Mouse (Mus musculus) MEL (cell line): ENCODE results near the gene Slc16a6. TPM values are rescaled to one million over a fixed set of nuclear protein-coding genes. Genes with fewer than 3 reads are reported as not detected.

ENCODE experiments used
- DNase-seq: peaks from one replicate; pipeline ENCODE4 v3.0.0; 2011; ENCODE audit warnings: low read depth, low spot score
- H3K27ac ChIP-seq: 2 replicates; pipeline ENCODE4 v1.5.1; 2012; ENCODE audit warnings: low read depth, mild to moderate bottlenecking, control low read depth, low read length, moderate library complexity; ENCODE audit not compliant: control insufficient read depth
- H3K27me3 ChIP-seq, 2 experiments: fragments of 150-350 bp in 1 of 2; sonication (generic) in 1 of 2; 2 replicates each; pipeline ENCODE4 v1.6.1; 2012; ENCODE audit warnings: low read length in 2 of 2, mild to moderate bottlenecking in 2 of 2, improper control_type of control experiment in 1 of 2, moderate library complexity in 1 of 2; ENCODE audit not compliant: insufficient read depth in 2 of 2, control insufficient read depth in 1 of 2
- H3K36me3 ChIP-seq, 2 experiments: 2 replicates each; pipeline ENCODE4 v1.6.1; 2012 to 2014; ENCODE audit warnings: low read length in 2 of 2, improper control_type of control experiment in 1 of 2, inconsistent platforms in 1 of 2, mild to moderate bottlenecking in 1 of 2; ENCODE audit not compliant: insufficient read depth in 2 of 2, control insufficient read depth in 1 of 2
- H3K4me1 ChIP-seq, 2 experiments: fragments of 150-350 bp in 1 of 2; sonication (generic) in 1 of 2; 2 replicates each; pipeline ENCODE4 v1.6.1; 2012; ENCODE audit warnings: low read length in 2 of 2, improper control_type of control experiment in 1 of 2, mild to moderate bottlenecking in 1 of 2; ENCODE audit not compliant: insufficient read depth in 2 of 2, control insufficient read depth in 1 of 2
- H3K4me3 ChIP-seq, 2 experiments: fragments of 150-350 bp in 1 of 2; sonication (generic) in 1 of 2; 2 replicates each; pipeline ENCODE4 v1.5.1; 2012; ENCODE audit warnings: low read depth in 2 of 2, low read length in 2 of 2, mild to moderate bottlenecking in 2 of 2, moderate library complexity in 2 of 2, control low read depth in 1 of 2, improper control_type of control experiment in 1 of 2; ENCODE audit not compliant: control insufficient read depth in 1 of 2, insufficient read depth in 1 of 2
- H3K79me2 ChIP-seq: 2 replicates; pipeline ENCODE4 v1.6.1; 2012; ENCODE audit warnings: mild to moderate bottlenecking, low read length, moderate library complexity; ENCODE audit not compliant: control insufficient read depth, poor library complexity, insufficient read depth
- H3K9ac ChIP-seq: 2 replicates; pipeline ENCODE4 v1.6.1; 2012; ENCODE audit warnings: low read depth, mild to moderate bottlenecking, control low read depth, low read length, moderate library complexity; ENCODE audit not compliant: control insufficient read depth, poor library complexity, severe bottlenecking
- H3K9me3 ChIP-seq: fragments of 150-350 bp; sonication (generic); replicated peaks from 2 replicates; pipeline ENCODE4 v1.6.1; 2012; ENCODE audit warnings: mild to moderate bottlenecking, low read length, improper control_type of control experiment, moderate library complexity; ENCODE audit not compliant: insufficient read depth
- CHD1 ChIP-seq: IDR thresholded peaks from 2 replicates; pipeline ENCODE4 v1.6.1; 2012; ENCODE audit warnings: low read depth, mild to moderate bottlenecking, inconsistent platforms, low read length, improper control_type of control experiment
- CHD2 ChIP-seq: IDR thresholded peaks from 2 replicates; pipeline ENCODE4 v1.6.1; 2011; ENCODE audit warnings: low read length, improper control_type of control experiment
- ELF1 ChIP-seq: IDR thresholded peaks from 2 replicates; pipeline ENCODE4 v1.6.1; 2014; ENCODE audit warnings: low read depth, mild to moderate bottlenecking, inconsistent platforms, low read length, improper control_type of control experiment, moderate library complexity
- ETS1 ChIP-seq: IDR thresholded peaks from 2 replicates; pipeline ENCODE4 v1.6.1; 2012; ENCODE audit warnings: low read depth, mild to moderate bottlenecking, inconsistent platforms, low read length, improper control_type of control experiment, moderate library complexity
- GABPA ChIP-seq: IDR thresholded peaks from 2 replicates; pipeline ENCODE4 v1.6.1; 2012; ENCODE audit warnings: low read depth, mild to moderate bottlenecking, inconsistent platforms, low read length, improper control_type of control experiment, moderate library complexity
- HCFC1 ChIP-seq: IDR thresholded peaks from 2 replicates; pipeline ENCODE4 v1.6.1; 2012; ENCODE audit warnings: low read depth, mild to moderate bottlenecking, inconsistent platforms, low read length, improper control_type of control experiment, moderate library complexity
- JUND ChIP-seq: IDR thresholded peaks from 2 replicates; pipeline ENCODE4 v1.6.1; 2011; ENCODE audit warnings: low read depth, mild to moderate bottlenecking, improper control_type of control experiment, low read length
- MAFK ChIP-seq: IDR thresholded peaks from 2 replicates; pipeline ENCODE4 v1.6.1; 2011; ENCODE audit warnings: low read depth, mild to moderate bottlenecking, low read length, improper control_type of control experiment, borderline replicate concordance
- MAX ChIP-seq: IDR thresholded peaks from 2 replicates; pipeline ENCODE4 v1.6.1; 2011; ENCODE audit warnings: low read length, improper control_type of control experiment
- MEF2A ChIP-seq: IDR thresholded peaks from 2 replicates; pipeline ENCODE4 v1.6.1; 2014; ENCODE audit warnings: low read depth, mild to moderate bottlenecking, inconsistent platforms, low read length, improper control_type of control experiment; ENCODE audit not compliant: poor library complexity, insufficient replicate concordance, severe bottlenecking; ENCODE audit errors: extremely low read depth
- MYB ChIP-seq: IDR thresholded peaks from 2 replicates; pipeline ENCODE4 v1.6.1; 2011; ENCODE audit warnings: mild to moderate bottlenecking, low read depth, low read length, improper control_type of control experiment
- NELFE ChIP-seq: IDR thresholded peaks from 2 replicates; pipeline ENCODE4 v1.6.1; 2011; ENCODE audit warnings: low read depth, low read length, improper control_type of control experiment
- NRF1 ChIP-seq: IDR thresholded peaks from 2 replicates; pipeline ENCODE4 v1.6.1; 2014; ENCODE audit warnings: low read depth, mild to moderate bottlenecking, inconsistent platforms, low read length, improper control_type of control experiment, moderate library complexity; ENCODE audit not compliant: poor library complexity, insufficient read depth, severe bottlenecking
- POLR2A ChIP-seq, 2 experiments: IDR thresholded peaks; 2 replicates each; pipeline ENCODE4 v1.6.1; 2011 to 2012; ENCODE audit warnings: low read length in 2 of 2, mild to moderate bottlenecking in 2 of 2, control low read depth in 1 of 2, improper control_type of control experiment in 1 of 2, low read depth in 1 of 2, moderate library complexity in 1 of 2; ENCODE audit not compliant: control insufficient read depth in 1 of 2, insufficient read depth in 1 of 2, poor library complexity in 1 of 2
- POLR2AphosphoS2 ChIP-seq: IDR thresholded peaks from 2 replicates; pipeline ENCODE4 v1.6.1; 2011; ENCODE audit warnings: low read length, improper control_type of control experiment
- POLR2AphosphoS5 ChIP-seq: IDR thresholded peaks from 2 replicates; pipeline ENCODE4 v1.6.1; 2012; ENCODE audit warnings: low read depth, borderline replicate concordance, mild to moderate bottlenecking, inconsistent platforms, low read length, moderate library complexity, mixed read lengths
- RAD21 ChIP-seq: IDR thresholded peaks from 2 replicates; pipeline ENCODE4 v1.6.1; 2011; ENCODE audit warnings: mild to moderate bottlenecking, low read depth, low read length, improper control_type of control experiment
- RCOR1 ChIP-seq: IDR thresholded peaks from 2 replicates; pipeline ENCODE4 v1.6.1; 2012; ENCODE audit warnings: low read depth, mild to moderate bottlenecking, inconsistent platforms, low read length, improper control_type of control experiment
- SIN3A ChIP-seq: IDR thresholded peaks from 2 replicates; pipeline ENCODE4 v1.6.1; 2012; ENCODE audit warnings: low read length, improper control_type of control experiment, inconsistent platforms
- TAL1 ChIP-seq: IDR thresholded peaks from 2 replicates; pipeline ENCODE4 v1.6.1; 2012; ENCODE audit warnings: mild to moderate bottlenecking, inconsistent platforms, low read length, moderate library complexity, mixed read lengths
- TBP ChIP-seq: IDR thresholded peaks from 2 replicates; pipeline ENCODE4 v1.8.0; 2011; ENCODE audit warnings: low read depth, low read length, improper control_type of control experiment
- TCF12 ChIP-seq: IDR thresholded peaks from 2 replicates; pipeline ENCODE4 v1.6.1; 2014; ENCODE audit warnings: low read depth, mild to moderate bottlenecking, inconsistent platforms, low read length, improper control_type of control experiment, moderate library complexity
- USF1 ChIP-seq: IDR thresholded peaks from 2 replicates; pipeline ENCODE4 v1.6.1; 2014; ENCODE audit warnings: low read depth, mild to moderate bottlenecking, inconsistent platforms, low read length, improper control_type of control experiment, moderate library complexity
- ZKSCAN1 ChIP-seq: IDR thresholded peaks from 2 replicates; pipeline ENCODE4 v1.6.1; 2012; ENCODE audit warnings: low read depth, mild to moderate bottlenecking, inconsistent platforms, low read length, improper control_type of control experiment, moderate library complexity
- ZMIZ1 ChIP-seq: IDR thresholded peaks from 2 replicates; pipeline ENCODE4 v1.6.1; 2012; ENCODE audit warnings: low read depth, mild to moderate bottlenecking, inconsistent platforms, low read length, improper control_type of control experiment, moderate library complexity
- polyA plus RNA-seq, 2 experiments: library from polyadenylated mRNA; stranded (reverse) in 1 of 2; unstranded in 1 of 2; fragments of >175 nt in 1 of 2; fragments of >200 nt in 1 of 2; gene quantifications; 2 replicates each; pipeline versions ENCODE4 v1.2.1 to v1.2.4; 2012; ENCODE audit warnings: low replicate concordance in 2 of 2, low read depth in 1 of 2; ENCODE audit not compliant: insufficient read length in 2 of 2, insufficient read depth in 1 of 2, missing spikeins in 1 of 2
- total RNA-seq: library from RNA; depleted of rRNA; stranded (reverse); fragments of 300-350 nt; gene quantifications from 2 replicates; pipeline ENCODE4 v1.2.3, GENCODE M21; 2012

Gene Slc16a6
- total and polyA plus RNA-seq, 3 experiments: 34.0 to 41.6 TPM; not detected in 1

GRCm38 (mm10) chr11:109439829-109440340 is 33.5 kb downstream of the Slc16a6 start (continued):
- TF ChIP-seq MAFK (no peak), RCOR1 (no peak; the same call in 1 of the 2 replicates), ELF1 (peak; percentile 69), ZMIZ1 (peak; percentile 62; the same call in 1 of the 2 replicates), POLR2A (IDR thresholded peaks at IDR 0.05; ENCODE audit: control insufficient read depth in 1 of 2, insufficient read depth in 1 of 2, low read depth in 1 of 2, low read length in 2 of 2, poor library complexity in 1 of 2) (peak; percentile 65 to 79), MYB (no peak), HCFC1 (peak; percentile 86), POLR2AphosphoS5 (no peak), TCF12 (0 out of 2 replicates have a peak, but pooled peaks have one; percentile 40), SIN3A (peak; percentile 90), ETS1 (peak; percentile 62; the same call in 1 of the 2 replicates), TAL1 (no peak), MAX (peak; percentile 97), CHD1 (peak; percentile 93; the same call in 1 of the 2 replicates)

GRCm38 (mm10) chr11:109439209-109439608 is 34.2 kb downstream of the Slc16a6 start:
- TF ChIP-seq NRF1: no peak
- TF ChIP-seq NELFE: no peak
- no peak for TF ChIP-seq TAL1
- TF ChIP-seq POLR2AphosphoS2: no peak
- no peak for TF ChIP-seq USF1
- no peak for TF ChIP-seq RAD21
- no peak for TF ChIP-seq TBP
- no peak for TF ChIP-seq ZKSCAN1
- no peak for TF ChIP-seq SIN3A
- no peak for TF ChIP-seq TCF12
- TF ChIP-seq GABPA: no peak
- TF ChIP-seq JUND: no peak
- no peak for TF ChIP-seq MEF2A
- TF ChIP-seq CHD2: no peak
- no peak for TF ChIP-seq RCOR1
- no peak for TF ChIP-seq ZMIZ1
- no peak for TF ChIP-seq MAX
- H3K4me1 ChIP-seq: peaks cover 0 to 7% of the 10 kb centered on the region in 2 experiments; a peak in 3 of 4 replicates
- no peak overlapping the region for H3K27ac ChIP-seq
- peak overlapping the region; percentile 82 for H3K9ac ChIP-seq
- DNase-seq: no peak
- H3K4me3 ChIP-seq: peak overlapping the region; percentile 71 to 75
- no peaks in the 10 kb centered on the region for H3K9me3 ChIP-seq
- no peaks in the 10 kb centered on the region for H3K27me3 ChIP-seq
- peaks cover 2% of the 10 kb centered on the region; the same call in 1 of the 2 replicates for H3K79me2 ChIP-seq
- peaks cover 0 to 8% of the 10 kb centered on the region in 2 experiments; a peak in 1 of 4 replicates for H3K36me3 ChIP-seq
